In genomic region chr7:28788307-28789195, GRCm38 (mm10) we compare ENCODE assay signal across 8 mouse cellular contexts. TPM values are rescaled to one million over a fixed set of nuclear protein-coding genes. Genes with fewer than 3 reads are reported as not detected.
DNase-seq lines count a peak whose midpoint lies in the region; ATAC-seq and TF ChIP-seq lines count a peak whose summit lies in the region.

Gene Rinl, plus strand, starts transcription at chr7:28788969.

- WGBS in kidney, postnatal 0 days = 67% methylated on average over 4 of the region's 5 CpGs
- WGBS in intestine, embryonic 15.5 days = 61% methylated on average over 5 of the region's 5 CpGs

- H3K9me3 ChIP-seq in kidney, postnatal 0 days (replicated peaks; ENCODE audit: low read length) = no peaks in the 10 kb centered on the region
- no peaks in the 10 kb centered on the region for H3K9me3 ChIP-seq in intestine, embryonic 15.5 days

- no peak within 1 kb of the TSS for H3K9ac ChIP-seq in kidney, postnatal 0 days (ENCODE audit: low read depth, low read length)
- no peak within 1 kb of the TSS for H3K9ac ChIP-seq in intestine, embryonic 15.5 days

- H3K36me3 ChIP-seq in kidney, postnatal 0 days (ENCODE audit: insufficient read depth, low read length) = no peaks in the 10 kb centered on the region
- H3K36me3 ChIP-seq in intestine, embryonic 15.5 days = no peaks in the 10 kb centered on the region

- H3K4me3 ChIP-seq in kidney, postnatal 0 days (replicated peaks; ENCODE audit: low read depth, low read length) = no peak within 1 kb of the TSS
- H3K4me3 ChIP-seq in intestine, embryonic 15.5 days (replicated peaks) = no peak within 1 kb of the TSS

- no peak for ATAC-seq in kidney, postnatal 0 days (replicated peaks; ENCODE audit: low FRiP score, low read depth)
- ATAC-seq in intestine, embryonic 15.5 days = no peak
- ATAC-seq in megakaryocyte-erythroid progenitor cell, adult 5-6 weeks (replicated peaks; ENCODE audit: low FRiP score, low TSS enrichment, poor library complexity, severe bottlenecking) = no peak

- no peak within 1 kb of the TSS for H3K4me2 ChIP-seq in kidney, postnatal 0 days (ENCODE audit: low read length)
- no peak within 1 kb of the TSS for H3K4me2 ChIP-seq in intestine, embryonic 15.5 days (replicated peaks)

- H3K4me1 ChIP-seq in kidney, postnatal 0 days (replicated peaks; ENCODE audit: insufficient read depth, low read length) = peaks cover 6% of the 10 kb centered on the region; the same call in 1 of the 2 replicates
- H3K4me1 ChIP-seq in intestine, embryonic 15.5 days (replicated peaks) = peaks cover 22% of the 10 kb centered on the region

- intact Hi-C loops in left cerebral cortex, postnatal 25 days (cut with DNase I) = no loop called here

- H3K27ac ChIP-seq in kidney, postnatal 0 days = peak within 1 kb of the TSS; percentile 31
- H3K27ac ChIP-seq in intestine, embryonic 15.5 days = peak within 1 kb of the TSS; percentile 6; the same call in 1 of the 2 replicates

- no peak for TF ChIP-seq CTCF in kidney, postnatal 0 days (IDR thresholded peaks at IDR 0.05; ENCODE audit: low read depth)

- H3K27me3 ChIP-seq in kidney, postnatal 0 days (ENCODE audit: insufficient read depth, low read length) = no peaks in the 10 kb centered on the region
- no peaks in the 10 kb centered on the region for H3K27me3 ChIP-seq in intestine, embryonic 15.5 days (replicated peaks)

- no peak for DNase-seq in kidney, postnatal 0 days (ENCODE audit: low spot score)
- no peak for DNase-seq in kidney, adult 18-20 months
- peak; percentile 74 to 84 for DNase-seq in thymus, postnatal 36 days
- no peak for DNase-seq in left cerebral cortex, postnatal 25 days (ENCODE audit: low spot score in 2 of 2)
- no peak for DNase-seq in layer of hippocampus, adult 11-12 months (ENCODE audit: low spot score)
- DNase-seq in right cerebral cortex, adult 2 months (ENCODE audit: low spot score in 2 of 2) = no peak

RNA-seq across cellular contexts. Expression of gene Rinl, which starts in this region (rescaled TPM):
- 5.2 and 6.3 TPM in 2 replicates for polyA plus RNA-seq in kidney, postnatal 0 days (2015; fragmentation: Nextera tagmentation; extraction: Ambion mirVana)
- 4.5 and 5.6 TPM in 2 replicates for polyA plus RNA-seq in intestine, embryonic 15.5 days (2015; fragmentation: Nextera tagmentation; extraction: Ambion mirVana)
- 21.5 and 26.4 TPM in 2 replicates for total RNA-seq in megakaryocyte-erythroid progenitor cell, adult 5-6 weeks (2014; fragmentation: Nextera tagmentation)
- total RNA-seq in megakaryocyte-erythroid progenitor cell, adult 5-6 weeks (2017) = 17.9 and 24.5 TPM in 2 replicates
- 1 to 10 TPM; 2.4 to 2.9 TPM for total RNA-seq in left cerebral cortex, postnatal 25 days (2021)

Comparison
In these comparisons a context has a peak if more than half of its experiments do, and no peak if none do; other contexts are left out.
1. RNA of gene Rinl (total RNA-seq): 17.9 to 26.4 TPM in megakaryocyte-erythroid progenitor cell, adult 5-6 weeks; 2.4 to 2.9 TPM in left cerebral cortex, postnatal 25 days; every median in the first group is over 4 times any median in the second.
2. DNase-seq: peak in thymus, postnatal 36 days (2 of 2); none in kidney, postnatal 0 days (single experiment), kidney, adult 18-20 months (single experiment), left cerebral cortex, postnatal 25 days (0 of 2), layer of hippocampus, adult 11-12 months (single experiment) and right cerebral cortex, adult 2 months (0 of 2).